Mouse (Mus musculus) intestine, postnatal 0 days (tissue): ENCODE measurements at regions not wholly inside any gene's neighbourhood (a gene's known extent, or its start where the extent isn't known, plus 50 kb on each side); places are given as distances from the start of the nearest gene placed in this dataset.

Source experiments
- ATAC-seq: fragments of 200-750 bp; cut with Nextera tagmentation; 2 replicates; pipeline ENCODE4 v1.8.0; 2017; ENCODE audit warnings: mild to moderate bottlenecking, moderate TSS enrichment, moderate library complexity
- H3K27ac ChIP-seq: fragments of 300-500 bp; sonication (generic); 2 replicates; pipeline ENCODE4 v1.5.1; 2014; ENCODE audit warnings: mild to moderate bottlenecking, low read depth, low read length, moderate library complexity
- H3K27me3 ChIP-seq: fragments of 300-500 bp; sonication (generic); replicated peaks from 2 replicates; pipeline ENCODE4 v1.6.1; 2014; ENCODE audit warnings: low read length, mixed read lengths; ENCODE audit not compliant: control insufficient read depth, insufficient read depth
- H3K36me3 ChIP-seq: fragments of 300-500 bp; sonication (generic); 2 replicates; pipeline ENCODE4 v1.6.1; 2014; ENCODE audit warnings: mild to moderate bottlenecking, moderate library complexity; ENCODE audit not compliant: control insufficient read depth, insufficient read depth
- H3K4me1 ChIP-seq: fragments of 300-500 bp; sonication (generic); replicated peaks from 2 replicates; pipeline ENCODE4 v1.6.1; 2014; ENCODE audit warnings: antibody characterized with exemption, low read length, mixed read lengths; ENCODE audit not compliant: control insufficient read depth, insufficient read depth
- H3K4me2 ChIP-seq: fragments of 300-500 bp; sonication (generic); replicated peaks from 2 replicates; pipeline ENCODE4 v1.6.1; 2014; ENCODE audit warnings: low read depth, mild to moderate bottlenecking, moderate library complexity
- H3K4me3 ChIP-seq: fragments of 300-500 bp; sonication (generic); 2 replicates; pipeline ENCODE4 v1.5.1; 2014; ENCODE audit warnings: low read depth, low read length
- H3K9ac ChIP-seq: fragments of 300-500 bp; sonication (generic); 2 replicates; pipeline ENCODE4 v1.6.1; 2014; ENCODE audit warnings: mild to moderate bottlenecking, low read depth, low read length
- H3K9me3 ChIP-seq: fragments of 300-500 bp; sonication (generic); 2 replicates; pipeline ENCODE4 v1.6.1; 2016; ENCODE audit warnings: mixed run types; ENCODE audit not compliant: control insufficient read depth
- CTCF ChIP-seq: sonication (generic); IDR thresholded peaks from 2 replicates; pipeline ENCODE4 v1.5.1; 2016; ENCODE audit warnings: low read depth, mild to moderate bottlenecking, control low read depth, antibody characterized with exemption, moderate library complexity
- WGBS: fragments of 180-500 bp; shearing (Covaris S2); extraction: QIAGEN DNeasy Blood & Tissue Kit; methylation state at CpG from one replicate; pipeline ENCODE4 v1.1.7; 2014; 5-methylcytosine and 5-hydroxymethylcytosine counted together

GRCm38 (mm10) chrX:12373670-12374069, 213.5 kb upstream of the Bcor start:
- Histone ChIP-seq H3K4me3 (no peak overlapping the region), H3K4me1 (no peaks in the 10 kb centered on the region), H3K9ac (no peak overlapping the region), H3K4me2 (no peak overlapping the region), H3K27me3 (no peaks in the 10 kb centered on the region), H3K27ac (no peak overlapping the region), H3K36me3 (no peaks in the 10 kb centered on the region), H3K9me3 (no peaks in the 10 kb centered on the region)
- no peak for TF ChIP-seq CTCF
- no peak for ATAC-seq
- 64% methylated on average over 6 of the region's 6 CpGs for WGBS

- no peaks in the 10 kb centered on the region for H3K36me3 ChIP-seq
- H3K9me3 ChIP-seq = no peaks in the 10 kb centered on the region
- 50% methylated on average over 1 of the region's 1 CpGs for WGBS
- no peak overlapping the region for H3K9ac ChIP-seq
- H3K27ac ChIP-seq = no peak overlapping the region
- no peaks in the 10 kb centered on the region for H3K27me3 ChIP-seq
- ATAC-seq = no peak
- H3K4me3 ChIP-seq = no peak overlapping the region
- no peak overlapping the region for H3K4me2 ChIP-seq
- TF ChIP-seq CTCF = no peak
- H3K4me1 ChIP-seq = no peaks in the 10 kb centered on the region
Observed at GRCm38 (mm10) chrX:12375796-12376195, 211.8 kb upstream of the Atp6ap2 start.

GRCm38 (mm10) chrX:12376238-12376980, 211.2 kb upstream of the Atp6ap2 start:
- 60% methylated on average over 6 of the region's 6 CpGs for WGBS
- no peak overlapping the region for H3K9ac ChIP-seq
- ATAC-seq = peak; percentile 73

GRCm38 (mm10) chrX:12377441-12377840, 210.2 kb upstream of the Atp6ap2 start:
- ATAC-seq = no peak
- H3K4me2 ChIP-seq = no peak overlapping the region

More at GRCm38 (mm10) chrX:12376238-12376980, 211.2 kb upstream of the Atp6ap2 start:
- no peak for TF ChIP-seq CTCF
- no peaks in the 10 kb centered on the region for H3K9me3 ChIP-seq
- no peaks in the 10 kb centered on the region for H3K4me1 ChIP-seq
- H3K4me2 ChIP-seq = no peak overlapping the region
- H3K27ac ChIP-seq = no peak overlapping the region
- no peak overlapping the region for H3K4me3 ChIP-seq
- no peaks in the 10 kb centered on the region for H3K27me3 ChIP-seq
- H3K36me3 ChIP-seq = no peaks in the 10 kb centered on the region

GRCm38 (mm10) chrX:12392145-12392825, 195.3 kb upstream of the Atp6ap2 start:
- no peak for TF ChIP-seq CTCF
- H3K27ac ChIP-seq = no peak overlapping the region
- no peaks in the 10 kb centered on the region for H3K36me3 ChIP-seq
- no peaks in the 10 kb centered on the region for H3K4me1 ChIP-seq
- H3K9ac ChIP-seq = no peak overlapping the region
- H3K27me3 ChIP-seq = no peaks in the 10 kb centered on the region
- ATAC-seq = no peak
- 76% methylated on average over 7 of the region's 7 CpGs for WGBS
- no peak overlapping the region for H3K4me2 ChIP-seq
- H3K9me3 ChIP-seq = no peaks in the 10 kb centered on the region
- no peak overlapping the region for H3K4me3 ChIP-seq

More at GRCm38 (mm10) chrX:12377441-12377840, 210.2 kb upstream of the Atp6ap2 start:
- no peaks in the 10 kb centered on the region for H3K9me3 ChIP-seq
- TF ChIP-seq CTCF = no peak
- H3K4me1 ChIP-seq = no peaks in the 10 kb centered on the region
- H3K27ac ChIP-seq = no peak overlapping the region
- WGBS = 80% methylated on average over 7 of the region's 7 CpGs
- no peaks in the 10 kb centered on the region for H3K27me3 ChIP-seq
- H3K36me3 ChIP-seq = no peaks in the 10 kb centered on the region
- H3K4me3 ChIP-seq = no peak overlapping the region
- no peak overlapping the region for H3K9ac ChIP-seq

- 47% methylated on average over 3 of the region's 3 CpGs for WGBS
- Histone ChIP-seq H3K4me1 (no peaks in the 10 kb centered on the region), H3K9ac (no peak overlapping the region), H3K4me3 (no peak overlapping the region), H3K27ac (no peak overlapping the region), H3K9me3 (no peaks in the 10 kb centered on the region), H3K36me3 (no peaks in the 10 kb centered on the region), H3K4me2 (no peak overlapping the region), H3K27me3 (no peaks in the 10 kb centered on the region)
- ATAC-seq = no peak
- TF ChIP-seq CTCF = no peak
Observed at GRCm38 (mm10) chrX:12409319-12409718, 178.3 kb upstream of the Atp6ap2 start.
